Mouse (Mus musculus) adrenal gland, adult (tissue): ENCODE results near the gene Tmem216.

Experiments
- DNase-seq, 2 experiments: peaks; one replicate each; pipeline ENCODE4 v3.0.0; 2022 to 2023; ENCODE audit warnings: low spot score in 1 of 2; ENCODE audit not compliant: inconsistent age in 2 of 2

Gene Tmem216

GRCm38 (mm10) chr19:10496976-10497375 is 59.1 kb downstream of the Tmem216 start:
- DNase-seq = no peak

GRCm38 (mm10) chr19:10495670-10496069 is 60.4 kb downstream of the Tmem216 start:
- peak; percentile 54 to 76 for DNase-seq

GRCm38 (mm10) chr19:10486264-10486738 is 69.7 kb downstream of the Tmem216 start:
- peak; percentile 49 to 83 for DNase-seq
